14 mouse cellular contexts compared by ENCODE assay signal in genomic region chrX:8204076-8204475, GRCm38 (mm10). TPM values are rescaled to one million over a fixed set of nuclear protein-coding genes. Genes with fewer than 3 reads are reported as not detected.
A peak's percentile ranks its signal among the peaks of the same experiment; 100 is the strongest.
DNase-seq lines count a peak whose midpoint lies in the region; TF ChIP-seq lines count a peak whose summit lies in the region.
"Had no signal": no experiment of that assay in that cellular context is flagged by ENCODE, and none has a peak within 500 bp of the region (broad histone marks: within the 10 kb centered on the region; RNA-seq: fewer than 3 reads in every experiment).

No protein-coding gene starts in this region.

- TF ChIP-seq CTCF in cerebellum, adult 2 months (IDR thresholded peaks at IDR 0.05; ENCODE audit: borderline replicate concordance, insufficient read depth, low read depth, low read length) = no peak

- H3K27ac ChIP-seq in cerebellum, adult 2 months (ENCODE audit: insufficient read depth, low read length) = peak overlapping the region; percentile 97

- peak overlapping the region; percentile 43 for H3K4me3 ChIP-seq in cerebellum, adult 2 months (replicated peaks; ENCODE audit: insufficient read depth, low read depth, low read length)

- no peaks in the 10 kb centered on the region for H3K27me3 ChIP-seq in cerebellum, adult 2 months (ENCODE audit: control insufficient read depth, insufficient read depth, low read length)

- 30% methylated on average over 10 of the region's 10 CpGs for WGBS in cerebellum, adult 2 months

- TF ChIP-seq POLR2A in cerebellum, adult 2 months (IDR thresholded peaks at IDR 0.05; ENCODE audit: borderline replicate concordance, insufficient read depth, low read length) = no peak

- peak; percentile 55 for DNase-seq in cerebellum, adult 11-12 months
- DNase-seq in cerebellum, postnatal 36 days = no peak
- DNase-seq in cerebellum, adult 2 months = peak in 1 of 2 experiments; percentile 32
- no peak for DNase-seq in cerebellum, adult 11 months
- DNase-seq in cerebellum, adult 9-11 months = peak; percentile 52
- DNase-seq in cerebellum, adult 9-10 months = no peak
- DNase-seq: adrenal gland, adult 2 months; adrenal gland, adult 8-10 months; adrenal gland, postnatal 10 days; adrenal gland, postnatal 14 days; adrenal gland, postnatal 25 days; adrenal gland, postnatal 36 days; B cell, adult 2 months; cerebellum, adult 8-10 months had no signal

- peaks cover 39% of the 10 kb centered on the region for H3K4me1 ChIP-seq in cerebellum, adult 2 months (ENCODE audit: control insufficient read depth, insufficient read depth, low read length)

RNA-seq across cellular contexts. Expression of gene Porcn, which starts 2.2 kb away (rescaled TPM):
- polyA plus RNA-seq in cerebellum, adult 2 months (2012; rRNA removed) = 250 and 287 TPM in 2 replicates

RNA-seq across cellular contexts. Expression of gene Ebp, which starts 10.8 kb away (rescaled TPM):
- 59.9 and 68.5 TPM in 2 replicates for polyA plus RNA-seq in cerebellum, adult 2 months (2012; rRNA removed)

RNA-seq across cellular contexts. Expression of gene Tbc1d25, which starts 28.1 kb away (rescaled TPM):
- 27.4 and 30.5 TPM in 2 replicates for polyA plus RNA-seq in cerebellum, adult 2 months (2012; rRNA removed)

RNA-seq across cellular contexts. Expression of gene Ftsj1, which starts 48.1 kb away (rescaled TPM):
- polyA plus RNA-seq in cerebellum, adult 2 months (2012; rRNA removed) = 45.9 and 50.1 TPM in 2 replicates

RNA-seq across cellular contexts. Expression of gene Rbm3, which starts 58.4 kb away (rescaled TPM):
- polyA plus RNA-seq in cerebellum, adult 2 months (2012; rRNA removed) = 276 and 291 TPM in 2 replicates

Comparison
In these comparisons a context has a peak if more than half of its experiments do, and no peak if none do; other contexts are left out.
1. DNase-seq: peak in cerebellum, adult 11-12 months (single experiment) and cerebellum, adult 9-11 months (single experiment); none in cerebellum, postnatal 36 days (0 of 2), cerebellum, adult 11 months (single experiment) and cerebellum, adult 9-10 months (single experiment).